ENCODE assay signal across 14 mouse cellular contexts in the genomic region with DNA sequence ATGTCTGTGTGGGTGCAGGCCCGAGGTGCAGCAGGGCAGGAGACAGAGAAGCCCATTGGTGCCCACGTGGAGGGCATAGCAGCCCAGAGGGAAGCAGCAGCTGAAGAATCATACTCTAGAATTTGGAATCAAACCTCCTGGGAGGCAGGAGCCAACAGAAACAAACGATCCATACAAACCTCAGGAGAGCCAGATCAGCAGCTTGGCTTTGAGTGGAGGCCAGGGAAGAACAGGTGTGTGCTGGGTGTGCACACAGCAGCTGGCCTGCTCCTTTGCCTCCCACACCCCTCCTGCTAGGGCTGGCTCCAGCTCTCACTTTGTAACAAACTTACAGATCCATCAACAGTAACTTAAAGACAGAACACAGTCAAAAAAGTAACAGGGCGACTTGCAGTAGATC.
DNase-seq lines count a peak whose midpoint lies in the region; ATAC-seq and TF ChIP-seq lines count a peak whose summit lies in the region.
"Had no signal": no experiment of that assay in that cellular context is flagged by ENCODE, and none has a peak within 500 bp of the region (broad histone marks: within the 10 kb centered on the region; RNA-seq: fewer than 3 reads in every experiment).

No protein-coding gene starts in this region.

- no peak for TF ChIP-seq CTCF in gastrocnemius, adult 2 months (IDR thresholded peaks at IDR 0.05)
- TF ChIP-seq CTCF in stomach, postnatal 0 days (IDR thresholded peaks at IDR 0.05; ENCODE audit: low read depth), result no peak

- H3K36me3 ChIP-seq in stomach, postnatal 0 days (ENCODE audit: control insufficient read depth, insufficient read depth, low read length), result no peaks in the 10 kb centered on the region
- H3K36me3 ChIP-seq: hindbrain, embryonic 15.5 days had no signal

- no peak overlapping the region for H3K27ac ChIP-seq in gastrocnemius, adult 2 months
- no peak overlapping the region for H3K27ac ChIP-seq in stomach, postnatal 0 days (replicated peaks)
- H3K27ac ChIP-seq: hindbrain, embryonic 15.5 days; limb, embryonic 12.5 days had no signal

- TF ChIP-seq EP300 in stomach, postnatal 0 days (optimal IDR thresholded peaks at IDR 0.05), result no peak

- H3K4me3 ChIP-seq in gastrocnemius, adult 2 months, result no peak overlapping the region
- no peak overlapping the region for H3K4me3 ChIP-seq in stomach, postnatal 0 days (ENCODE audit: low read depth, low read length)
- H3K4me3 ChIP-seq: hindbrain, embryonic 15.5 days; limb, embryonic 12.5 days had no signal

- intact Hi-C loops in gastrocnemius, adult 2 months (cut with DNase I), result no loop called here
- intact Hi-C loops in left cerebral cortex, postnatal 4 days (cut with DNase I), result no loop called here

- 0 out of 2 replicates have a peak, but pooled peaks have one; percentile 49 for ATAC-seq in stomach, postnatal 0 days (ENCODE audit: low FRiP score, low TSS enrichment)

- H3K9me3 ChIP-seq in stomach, postnatal 0 days (ENCODE audit: control insufficient read depth, low read length), result no peaks in the 10 kb centered on the region
- H3K9me3 ChIP-seq: hindbrain, embryonic 15.5 days; limb, embryonic 12.5 days had no signal

- H3K9ac ChIP-seq in stomach, postnatal 0 days (ENCODE audit: low read length), result no peak overlapping the region
- H3K9ac ChIP-seq: hindbrain, embryonic 15.5 days; limb, embryonic 12.5 days had no signal

- H3K4me2 ChIP-seq in stomach, postnatal 0 days (replicated peaks; ENCODE audit: low read depth), result no peak overlapping the region
- H3K4me2 ChIP-seq: hindbrain, embryonic 15.5 days; limb, embryonic 12.5 days had no signal

- 0 out of 2 replicates have a peak, but pooled peaks cover 3% of the 10 kb centered on the region for H3K4me1 ChIP-seq in stomach, postnatal 0 days (replicated peaks; ENCODE audit: control insufficient read depth, insufficient read depth)

- DNase-seq in gastrocnemius, adult 2 months, result peak; percentile 44
- no peak for DNase-seq in gastrocnemius, postnatal 10 days
- peak; percentile 62 for DNase-seq in right cerebral cortex, adult 18-20 months
- DNase-seq in right cerebral cortex, postnatal 4 days, result no peak
- DNase-seq in left cerebral cortex, postnatal 4 days, result peak; percentile 28
- peak; percentile 31 for DNase-seq in stomach, postnatal 0 days (ENCODE audit: low spot score)
- DNase-seq in kidney, adult 18-20 months, result no peak
- DNase-seq in cerebellum, postnatal 14 days, result no peak
- DNase-seq: cerebellum, adult 18-20 months; embryo, embryonic 11 days; kidney, postnatal 14 days; thymus, postnatal 14 days had no signal

- WGBS in stomach, postnatal 0 days, result 52% methylated on average over 4 of the region's 4 CpGs

- no peaks in the 10 kb centered on the region for H3K27me3 ChIP-seq in stomach, postnatal 0 days (ENCODE audit: control insufficient read depth, insufficient read depth, low read length)
- H3K27me3 ChIP-seq: hindbrain, embryonic 15.5 days; limb, embryonic 12.5 days had no signal

Comparison
In these comparisons a context has a peak if more than half of its experiments do, and no peak if none do; other contexts are left out.
1. DNase-seq: peak in gastrocnemius, adult 2 months (single experiment), right cerebral cortex, adult 18-20 months (single experiment), left cerebral cortex, postnatal 4 days (single experiment) and stomach, postnatal 0 days (single experiment); none in gastrocnemius, postnatal 10 days (single experiment), right cerebral cortex, postnatal 4 days (single experiment), kidney, adult 18-20 months (single experiment) and cerebellum, postnatal 14 days (0 of 2).